Comparison of ENCODE assay signal across 14 mouse cellular contexts in the genomic region with DNA sequence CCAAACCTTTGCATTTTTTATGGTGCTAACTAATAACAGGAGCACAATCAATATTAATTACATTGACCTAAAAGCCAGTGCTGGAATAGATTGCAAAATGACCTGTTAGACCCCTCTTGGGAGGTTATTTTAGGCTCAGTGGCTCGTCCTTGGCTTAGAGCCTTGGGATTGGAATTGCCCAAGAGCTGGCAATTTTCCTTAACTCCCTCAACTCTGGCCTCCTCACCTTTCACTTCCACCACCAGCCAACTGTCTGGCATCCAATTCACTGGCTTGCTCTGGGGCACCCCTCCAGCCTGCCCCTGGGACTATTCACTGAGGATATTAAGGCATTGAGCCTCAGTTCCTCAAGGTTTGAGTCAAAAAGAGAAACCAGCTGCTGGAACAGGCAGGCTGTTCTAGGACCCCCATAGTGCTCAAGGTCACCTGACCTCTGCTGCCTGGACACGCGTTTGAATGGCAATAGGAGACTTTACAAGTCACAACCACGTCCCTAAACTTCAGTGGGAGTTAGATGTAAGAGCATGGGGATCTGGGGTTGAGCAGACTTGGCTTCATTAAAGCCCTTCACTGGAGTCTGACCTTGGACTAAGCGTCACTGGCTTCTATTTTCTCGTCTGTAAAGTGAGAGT. TPM values are rescaled to one million over a fixed set of nuclear protein-coding genes. Genes with fewer than 3 reads are reported as not detected.
DNase-seq lines count a peak whose midpoint lies in the region; ATAC-seq lines count a peak whose summit lies in the region.
"Had no signal": no experiment of that assay in that cellular context is flagged by ENCODE, and none has a peak within 500 bp of the region (broad histone marks: within the 10 kb centered on the region; RNA-seq: fewer than 3 reads in every experiment).

No protein-coding gene starts in this region.

- DNase-seq in kidney, adult 18-20 months, result peak; percentile 48
- DNase-seq in ES-CJ7 (ENCODE audit: low read depth, low spot score), result peak; percentile 53
- peak; percentile 60 for DNase-seq in adrenal gland, adult 8-10 months
- DNase-seq in gastrocnemius, postnatal 36 days, result peak; percentile 54 to 58
- DNase-seq in thymus, postnatal 0 days (ENCODE audit: low spot score), result no peak
- no peak for DNase-seq in forebrain, embryonic 11.5 days (ENCODE audit: low spot score)
- DNase-seq: cerebellum, adult 9-11 months; heart, postnatal 4 days; thymus, postnatal 14 days had no signal

- 0 out of 2 replicates have a peak, but pooled peaks cover under 1% of the 10 kb centered on the region for H3K4me1 ChIP-seq in kidney, embryonic 14.5 days (ENCODE audit: control insufficient read depth, insufficient read depth, low read length)
- no peaks in the 10 kb centered on the region for H3K4me1 ChIP-seq in forebrain, embryonic 11.5 days (replicated peaks; ENCODE audit: control insufficient read depth, insufficient read depth, low read length)

- H3K27me3 ChIP-seq in kidney, embryonic 14.5 days (ENCODE audit: control insufficient read depth, insufficient read depth, low read length), result no peaks in the 10 kb centered on the region
- H3K27me3 ChIP-seq in forebrain, embryonic 11.5 days (ENCODE audit: control insufficient read depth, insufficient read depth, low read length), result no peaks in the 10 kb centered on the region
- H3K27me3 ChIP-seq: forebrain, embryonic 12.5 days; limb, embryonic 15.5 days had no signal

- H3K9me3 ChIP-seq in kidney, embryonic 14.5 days (ENCODE audit: control insufficient read depth, low read length), result no peaks in the 10 kb centered on the region
- no peaks in the 10 kb centered on the region for H3K9me3 ChIP-seq in forebrain, embryonic 11.5 days (ENCODE audit: control insufficient read depth, low read length)
- H3K9me3 ChIP-seq: forebrain, embryonic 12.5 days; limb, embryonic 15.5 days had no signal

- H3K4me3 ChIP-seq in kidney, embryonic 14.5 days (ENCODE audit: low read length), result no peak overlapping the region
- H3K4me3 ChIP-seq in forebrain, embryonic 11.5 days (ENCODE audit: low read depth, low read length), result no peak overlapping the region
- H3K4me3 ChIP-seq: forebrain, embryonic 12.5 days; limb, embryonic 15.5 days had no signal

- 45% methylated on average over 6 of the region's 6 CpGs for WGBS in kidney, embryonic 14.5 days
- 50% methylated on average over 6 of the region's 6 CpGs for WGBS in forebrain, embryonic 11.5 days

- ATAC-seq in kidney, embryonic 14.5 days (ENCODE audit: low FRiP score, low TSS enrichment), result no peak
- ATAC-seq in forebrain, embryonic 11.5 days (replicated peaks; ENCODE audit: low FRiP score), result no peak
- ATAC-seq: intestine, embryonic 16.5 days had no signal

- H3K27ac ChIP-seq in kidney, embryonic 14.5 days (ENCODE audit: low read depth, low read length), result no peak overlapping the region
- no peak overlapping the region for H3K27ac ChIP-seq in forebrain, embryonic 11.5 days (ENCODE audit: low read depth, low read length)
- H3K27ac ChIP-seq: forebrain, embryonic 12.5 days; limb, embryonic 15.5 days had no signal

- H3K9ac ChIP-seq in kidney, embryonic 14.5 days (ENCODE audit: low read depth, low read length), result no peak overlapping the region
- H3K9ac ChIP-seq in forebrain, embryonic 11.5 days (ENCODE audit: low read length), result no peak overlapping the region
- H3K9ac ChIP-seq: forebrain, embryonic 12.5 days; limb, embryonic 15.5 days had no signal

- intact Hi-C loops in gastrocnemius, postnatal 36 days (cut with DNase I), result no loop called here

- H3K4me2 ChIP-seq in kidney, embryonic 14.5 days (replicated peaks; ENCODE audit: low read depth, low read length), result no peak overlapping the region
- H3K4me2 ChIP-seq in forebrain, embryonic 11.5 days (ENCODE audit: low read depth, low read length, severe bottlenecking), result no peak overlapping the region
- H3K4me2 ChIP-seq: forebrain, embryonic 12.5 days; limb, embryonic 15.5 days had no signal

- no peaks in the 10 kb centered on the region for H3K36me3 ChIP-seq in kidney, embryonic 14.5 days (ENCODE audit: control insufficient read depth, insufficient read depth, low read length)
- no peaks in the 10 kb centered on the region for H3K36me3 ChIP-seq in forebrain, embryonic 11.5 days (ENCODE audit: control insufficient read depth, insufficient read depth, low read length)
- H3K36me3 ChIP-seq: forebrain, embryonic 12.5 days; limb, embryonic 15.5 days had no signal

RNA-seq across cellular contexts. Expression of a gene that starts 5.5 kb away (rescaled TPM):
- 17.9 and 26.5 TPM in 2 replicates for polyA plus RNA-seq in kidney, embryonic 14.5 days (2014; fragmentation: Nextera tagmentation; extraction: Ambion mirVana)
- total RNA-seq in adrenal gland, adult 8-10 months (2022), result 10 to 100 TPM; 48.8 to 85.1 (median 74.4) TPM
- 10 to 100 TPM; 13.2 to 15.9 TPM for total RNA-seq in gastrocnemius, postnatal 36 days (2021)
- 19.9 and 21.3 TPM in 2 replicates for polyA plus RNA-seq in thymus, postnatal 0 days (2015; fragmentation: Nextera tagmentation; extraction: Ambion mirVana)
- 6.5 and 6.8 TPM in 2 replicates for polyA plus RNA-seq in forebrain, embryonic 11.5 days (2014; fragmentation: Nextera tagmentation; extraction: Ambion mirVana)

RNA-seq across cellular contexts. Expression of a gene that starts 14.7 kb away (rescaled TPM):
- 0.46 and 1.6 TPM in 2 replicates for polyA plus RNA-seq in kidney, embryonic 14.5 days (2014; fragmentation: Nextera tagmentation; extraction: Ambion mirVana)
- 10 to 100 TPM; 58.1 to 94.0 (median 71.6) TPM for total RNA-seq in adrenal gland, adult 8-10 months (2022)
- total RNA-seq in gastrocnemius, postnatal 36 days (2021), result 1 to 10 TPM; 6.0 to 7.5 TPM
- polyA plus RNA-seq in thymus, postnatal 0 days (2015; fragmentation: Nextera tagmentation; extraction: Ambion mirVana), result 43.6 and 49.4 TPM in 2 replicates
- not detected in 2 replicates for polyA plus RNA-seq in forebrain, embryonic 11.5 days (2014; fragmentation: Nextera tagmentation; extraction: Ambion mirVana)
- polyA plus RNA-seq: embryonic facial prominence, embryonic 11.5 days; forebrain, embryonic 12.5 days had no signal

Comparison
In these comparisons a context has a peak if more than half of its experiments do, and no peak if none do; other contexts are left out.
1. DNase-seq: peak in kidney, adult 18-20 months (single experiment), ES-CJ7 (single experiment), adrenal gland, adult 8-10 months (single experiment) and gastrocnemius, postnatal 36 days (2 of 2); none in thymus, postnatal 0 days (single experiment) and forebrain, embryonic 11.5 days (single experiment).
2. RNA of a gene that starts 14.7 kb away (polyA plus RNA-seq): 43.6 to 49.4 TPM in thymus, postnatal 0 days; 0.46 to 1.6 TPM in kidney, embryonic 14.5 days and not detected in forebrain, embryonic 11.5 days; every median in the first group is over 10 times any median in the second.